Mouse (Mus musculus) lung, postnatal 14 days (tissue): Measurements from ENCODE around the gene Dnajb9.
"Not testable (repeated sequence)": the region's sequence is repeated elsewhere in the genome, so short reads cannot be mapped to it uniquely, and the experiment has no call there.

Source experiments
- DNase-seq: peaks from one replicate; pipeline ENCODE4 v3.0.0; 2021

The Dnajb9 gene

GRCm38 (mm10) chr12:44209824-44210752, at the start of gene Dnajb9:
Gene Dnajb9, minus strand, starts transcription at chr12:44210326.
- DNase-seq: peak; percentile 99

- DNase-seq: no peak
Measured at GRCm38 (mm10) chr12:44248309-44248977, 38.3 kb upstream of the Dnajb9 start.

GRCm38 (mm10) chr12:44245739-44246138, 35.6 kb upstream of the Dnajb9 start:
- DNase-seq: no peak

- DNase-seq: no peak
Measured at GRCm38 (mm10) chr12:44242407-44242806, 32.3 kb upstream of the Dnajb9 start.

- no peak for DNase-seq
Measured at GRCm38 (mm10) chr12:44241090-44241489, 31.0 kb upstream of the Dnajb9 start.

- DNase-seq: no peak
Measured at GRCm38 (mm10) chr12:44224650-44225049, 14.5 kb upstream of the Dnajb9 start.

GRCm38 (mm10) chr12:44223044-44223443, 12.9 kb upstream of the Dnajb9 start:
- DNase-seq: no peak

- peak; percentile 16 for DNase-seq
Measured at GRCm38 (mm10) chr12:44221651-44222356, 11.7 kb upstream of the Dnajb9 start.

GRCm38 (mm10) chr12:44221070-44221469, 10.9 kb upstream of the Dnajb9 start, which contains the start of gene Pnpla8:
Gene Pnpla8, plus strand, starts transcription at chr12:44221370.
- not testable (repeated sequence) for DNase-seq

GRCm38 (mm10) chr12:44211555-44211954, 1.4 kb upstream of the Dnajb9 start:
- DNase-seq: no peak

GRCm38 (mm10) chr12:44209141-44209823, 844 bp downstream of the Dnajb9 start:
- peak; percentile 63 for DNase-seq

GRCm38 (mm10) chr12:44197873-44198525, 12.1 kb downstream of the Dnajb9 start:
- DNase-seq: no peak

GRCm38 (mm10) chr12:44181081-44181982, 28.8 kb downstream of the Dnajb9 start:
- DNase-seq: peak; percentile 38

- no peak for DNase-seq
Measured at GRCm38 (mm10) chr12:44177038-44177355, 33.1 kb downstream of the Dnajb9 start.

GRCm38 (mm10) chr12:44176331-44177037, 33.6 kb downstream of the Dnajb9 start:
- peak; percentile 10 for DNase-seq

GRCm38 (mm10) chr12:44166949-44167348, 43.2 kb downstream of the Dnajb9 start:
- DNase-seq: peak; percentile 64

GRCm38 (mm10) chr12:44159349-44159748, 50.8 kb downstream of the Dnajb9 start:
- no peak for DNase-seq
